Mouse (Mus musculus): ENCODE measurements around the gene Bysl.
A peak's percentile ranks its signal among the peaks of the same experiment; 100 is the strongest.
"Not testable (repeated sequence)": the region's sequence is repeated elsewhere in the genome, so short reads cannot be mapped to it uniquely, and the experiment has no call there.

Gene Bysl

DNA sequence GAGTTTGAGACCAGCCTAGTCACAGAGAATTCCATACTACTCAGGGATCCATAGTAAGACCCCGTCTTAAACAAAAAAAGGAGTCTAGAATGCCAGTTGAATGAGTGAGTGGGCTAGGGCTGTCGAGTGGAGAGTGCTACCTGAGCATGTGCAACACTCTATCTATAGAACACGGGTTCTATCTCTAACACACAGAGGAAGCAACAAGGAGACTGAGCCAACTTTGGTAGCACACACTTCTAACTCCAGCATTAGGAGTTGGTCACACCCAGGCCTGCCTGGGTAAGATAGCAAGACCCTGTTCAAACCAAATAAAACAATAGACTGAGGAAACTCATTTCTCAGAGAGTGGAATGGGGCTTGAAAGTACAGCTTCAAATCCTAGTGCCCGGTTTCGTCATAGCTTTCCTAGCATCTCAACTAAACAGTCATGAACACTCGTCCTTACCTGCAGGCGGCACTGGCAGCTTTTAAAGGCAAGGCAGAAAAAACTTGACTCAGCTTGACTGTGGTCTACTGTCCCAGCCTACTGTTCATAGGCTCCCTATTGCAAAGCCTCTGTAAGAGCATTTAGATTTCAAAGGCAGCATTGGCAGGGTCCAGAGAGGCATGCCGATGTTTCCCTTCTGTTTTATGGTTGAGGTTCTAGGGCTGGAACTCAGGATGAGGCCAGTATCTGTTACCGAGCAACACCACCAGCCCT lies 6.5 kb upstream of the Bysl start:
- no peak for DNase-seq

DNA sequence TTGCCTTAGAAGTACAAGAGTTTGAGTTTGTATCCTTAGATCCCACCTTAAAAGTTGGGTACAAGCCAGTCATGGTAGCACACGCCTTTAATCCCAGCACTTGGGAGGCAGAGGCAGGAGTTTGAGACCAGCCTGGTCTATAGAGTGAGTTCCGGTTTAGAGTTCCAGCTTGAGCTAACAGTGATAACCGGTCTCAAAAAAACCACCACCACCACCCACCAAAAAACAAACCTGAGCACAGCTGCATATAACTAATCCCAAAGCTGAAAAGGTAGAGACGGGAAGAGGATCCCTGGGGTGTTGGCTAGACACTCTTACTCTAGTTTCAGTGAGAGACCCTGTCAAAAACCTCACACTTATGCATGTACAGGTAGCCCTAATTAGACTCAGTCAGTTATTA lies 5.4 kb upstream of the Bysl start:
- DNase-seq = no peak

DNA sequence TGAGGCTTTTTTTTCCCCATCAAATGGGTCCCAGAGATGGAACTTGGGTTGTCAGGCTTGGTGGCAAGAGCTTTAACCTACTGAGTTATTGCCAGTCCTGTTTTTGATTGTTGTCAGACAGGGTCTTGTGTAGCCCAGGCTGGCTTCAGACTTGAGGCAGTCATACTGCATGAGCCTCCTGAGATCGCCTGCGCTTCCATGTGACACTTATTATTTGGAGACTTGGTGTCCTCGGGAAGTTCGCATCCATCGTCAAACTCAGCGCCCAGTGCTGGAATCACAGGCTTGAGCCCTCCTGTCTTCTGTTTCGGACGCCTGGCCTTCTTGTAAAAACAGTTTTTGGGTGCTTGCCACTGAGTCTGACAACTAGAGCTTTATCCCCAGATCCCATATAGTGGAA lies 4.8 kb upstream of the Bysl start:
- DNase-seq = no peak

DNA sequence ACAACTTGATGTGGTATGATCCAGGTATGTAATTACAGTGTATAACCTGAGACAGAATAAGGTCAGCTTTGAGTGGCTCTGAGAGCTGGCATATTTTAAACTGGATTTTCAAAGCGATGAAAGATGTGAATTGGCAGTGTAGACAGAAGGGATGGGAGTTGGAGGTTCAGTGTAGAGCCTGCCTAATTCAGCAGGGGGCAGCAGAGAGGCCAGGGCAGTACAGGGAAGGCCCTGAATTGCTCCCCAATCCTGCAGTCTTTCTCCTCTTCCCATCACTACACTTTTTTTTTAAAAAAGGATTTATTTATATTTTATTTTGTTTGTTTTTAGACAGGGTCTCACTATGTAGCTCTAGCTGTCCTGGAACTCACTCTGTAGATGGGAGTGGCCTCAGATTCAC lies 2.7 kb upstream of the Bysl start:
- peak; percentile 66 for DNase-seq

DNA sequence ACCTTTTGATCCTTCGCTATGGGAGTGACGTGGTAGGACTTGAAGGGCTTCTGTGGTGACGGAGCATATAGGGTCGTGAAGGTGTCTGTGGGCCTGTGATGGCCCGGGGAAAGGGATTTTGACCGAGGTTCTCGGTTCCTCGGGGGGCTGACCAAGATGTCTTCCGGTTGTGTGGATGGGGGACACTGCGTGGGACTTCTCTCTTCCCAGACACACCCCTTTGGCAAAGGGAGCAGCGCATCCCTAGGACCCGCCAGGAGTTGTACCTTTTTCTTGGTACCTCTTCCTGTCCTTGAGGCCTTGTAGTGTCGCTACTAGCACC lies 330 bp upstream of the Bysl start:
- DNase-seq = no peak

DNA sequence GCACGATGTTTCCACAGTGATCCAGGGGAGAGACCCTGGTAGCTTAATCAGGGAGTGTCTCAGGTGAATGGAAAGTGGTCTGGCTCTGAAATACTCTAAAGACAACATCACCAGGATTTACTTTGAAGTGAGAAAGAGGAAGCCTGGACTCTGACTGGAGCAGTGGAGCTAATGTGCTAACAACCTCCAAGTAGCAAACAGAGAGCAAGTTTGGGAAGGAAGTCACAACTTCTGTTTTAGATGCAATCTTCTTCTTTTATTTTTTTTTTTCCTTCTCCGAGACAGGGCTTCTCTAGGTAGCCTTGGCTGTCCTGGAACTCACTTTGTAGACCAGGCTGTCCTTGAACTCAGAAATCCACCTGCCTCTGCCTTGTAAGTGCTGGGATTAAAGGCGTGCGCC lies 2.1 kb downstream of the Bysl start:
- DNase-seq = no peak

DNA sequence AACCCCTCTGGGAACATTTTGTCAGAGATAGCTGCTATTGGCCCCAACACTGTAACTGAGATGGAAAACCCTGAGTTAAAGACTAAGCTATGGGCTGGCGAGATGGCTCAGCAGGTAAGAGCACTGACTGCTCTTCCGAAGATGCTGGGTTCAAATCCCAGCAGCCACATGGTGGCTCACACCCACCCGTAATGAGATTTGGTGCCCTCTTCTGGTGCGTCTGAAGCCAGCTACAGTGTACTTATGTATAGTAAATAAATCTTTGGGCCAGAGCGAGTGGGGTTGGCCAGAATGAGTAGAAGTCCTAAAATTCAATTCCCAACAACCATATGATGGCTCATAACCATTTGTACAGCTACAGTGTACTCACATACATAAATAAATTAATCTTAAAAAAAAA lies 5.1 kb downstream of the Bysl start:
- peak; percentile 45 for DNase-seq

DNA sequence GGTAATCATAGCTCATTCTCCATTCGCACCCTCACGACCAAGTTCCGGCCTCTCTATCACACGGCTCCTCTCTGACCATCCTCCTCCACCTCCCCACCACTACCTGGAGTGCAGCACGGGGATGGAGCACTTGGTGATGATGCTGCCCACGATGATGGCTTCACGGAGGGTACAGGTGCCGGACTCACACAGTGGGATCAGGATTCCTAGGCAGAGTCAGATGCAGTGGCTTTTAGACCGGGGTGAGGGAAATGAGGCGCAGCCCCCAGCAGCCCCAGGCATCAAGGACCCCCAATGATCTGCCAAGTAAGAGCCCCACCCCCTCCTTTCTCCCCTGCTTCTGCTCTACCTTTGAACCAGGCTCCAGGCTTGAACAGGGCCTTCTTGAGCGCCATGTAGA lies 9.0 kb downstream of the Bysl start:
- DNase-seq = no peak

DNA sequence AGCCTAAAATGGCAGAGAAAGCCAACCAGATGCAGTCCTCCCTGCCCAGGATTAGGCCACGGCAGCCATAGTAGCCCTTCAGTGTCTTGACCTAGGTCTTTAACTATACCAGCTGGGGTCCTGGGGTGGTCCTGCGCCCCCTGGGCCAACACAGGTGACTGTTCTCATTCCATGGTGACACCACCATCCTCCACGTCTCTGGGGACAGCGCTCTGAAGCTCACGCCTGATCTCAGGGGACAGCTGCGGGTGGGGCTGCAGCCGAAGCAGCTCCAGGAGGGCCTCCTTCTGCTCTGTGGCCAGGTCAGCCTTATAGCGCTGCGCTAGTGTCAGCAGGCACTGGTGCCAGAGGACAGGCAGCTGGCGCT lies 9.9 kb downstream of the Bysl start:
- DNase-seq = no peak

DNA sequence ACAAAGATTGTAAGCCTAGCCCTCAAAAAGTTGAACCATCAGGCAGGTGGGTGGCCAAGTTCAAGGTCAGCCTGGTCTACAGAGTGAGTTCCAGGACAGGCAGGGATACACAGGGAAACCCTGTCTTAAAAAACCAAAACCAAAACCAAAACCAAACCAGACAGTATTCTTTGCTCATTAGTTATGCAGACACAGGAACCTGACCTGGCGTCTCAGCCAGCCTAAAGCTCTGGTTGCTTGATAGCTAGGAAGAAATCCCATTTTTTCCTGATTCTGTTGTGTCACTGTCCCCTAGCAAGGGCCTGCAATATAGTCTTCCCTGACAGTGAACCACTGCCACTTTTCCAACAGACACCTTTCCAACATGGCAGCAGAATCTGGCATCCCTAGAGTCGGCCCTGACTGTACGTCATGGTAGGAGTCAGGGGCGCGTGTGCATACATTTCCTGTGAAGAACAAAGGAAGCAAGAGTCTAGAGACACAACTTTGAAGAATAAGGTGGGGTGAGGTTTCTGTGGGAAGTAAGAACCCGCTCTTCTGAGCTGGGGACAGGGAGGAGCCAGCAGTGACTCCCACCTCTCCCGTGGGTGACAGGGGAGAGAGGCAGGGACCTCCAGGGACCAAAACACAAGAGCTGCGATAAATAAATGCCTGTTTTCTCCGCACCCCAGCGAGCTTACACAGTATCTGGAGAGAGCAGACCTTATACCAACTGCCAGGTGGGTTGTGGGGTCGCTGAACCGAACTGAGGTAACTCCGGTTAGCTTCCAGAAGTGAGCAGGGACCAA lies 10.5 kb downstream of the Bysl start:
- no peak for DNase-seq

DNA sequence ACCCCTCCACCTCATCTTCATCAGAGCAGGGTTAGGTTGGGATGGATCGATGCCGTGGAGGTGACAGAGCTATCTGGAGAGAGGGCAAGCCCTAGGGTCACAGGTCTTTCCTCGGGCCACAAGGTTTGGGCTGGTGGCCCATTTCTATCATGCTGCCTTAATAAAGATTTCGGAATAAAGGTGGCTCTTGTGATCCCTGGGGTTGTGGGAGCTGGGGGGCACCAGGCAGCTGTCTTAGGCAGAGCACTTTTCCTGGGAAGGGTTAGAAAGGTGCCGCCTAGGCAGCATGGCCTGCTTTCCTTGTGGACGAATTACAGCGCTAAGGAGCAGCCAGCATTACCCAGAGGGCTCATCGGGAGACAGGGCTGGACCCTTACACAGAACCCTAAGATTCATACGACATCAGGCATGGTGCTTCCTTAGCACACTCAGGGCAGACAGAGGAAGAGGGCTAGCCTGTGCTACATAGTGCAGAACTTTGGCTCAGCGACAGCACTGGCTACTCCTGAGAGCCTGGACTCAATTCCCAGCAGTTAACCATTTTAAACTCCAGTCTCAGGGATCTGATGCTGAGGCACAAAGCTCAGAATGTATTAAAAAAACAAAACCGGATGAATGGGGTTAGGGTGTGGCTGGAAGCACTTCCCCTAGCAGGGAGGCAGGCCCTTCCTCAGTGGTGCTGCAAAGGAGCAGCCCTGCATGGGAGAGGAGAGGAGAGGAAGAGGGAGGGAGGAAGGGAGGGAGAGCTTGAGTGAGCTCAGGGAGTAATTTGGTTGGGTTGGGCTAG lies 11.6 kb downstream of the Bysl start:
- DNase-seq = peak; percentile 42

DNA sequence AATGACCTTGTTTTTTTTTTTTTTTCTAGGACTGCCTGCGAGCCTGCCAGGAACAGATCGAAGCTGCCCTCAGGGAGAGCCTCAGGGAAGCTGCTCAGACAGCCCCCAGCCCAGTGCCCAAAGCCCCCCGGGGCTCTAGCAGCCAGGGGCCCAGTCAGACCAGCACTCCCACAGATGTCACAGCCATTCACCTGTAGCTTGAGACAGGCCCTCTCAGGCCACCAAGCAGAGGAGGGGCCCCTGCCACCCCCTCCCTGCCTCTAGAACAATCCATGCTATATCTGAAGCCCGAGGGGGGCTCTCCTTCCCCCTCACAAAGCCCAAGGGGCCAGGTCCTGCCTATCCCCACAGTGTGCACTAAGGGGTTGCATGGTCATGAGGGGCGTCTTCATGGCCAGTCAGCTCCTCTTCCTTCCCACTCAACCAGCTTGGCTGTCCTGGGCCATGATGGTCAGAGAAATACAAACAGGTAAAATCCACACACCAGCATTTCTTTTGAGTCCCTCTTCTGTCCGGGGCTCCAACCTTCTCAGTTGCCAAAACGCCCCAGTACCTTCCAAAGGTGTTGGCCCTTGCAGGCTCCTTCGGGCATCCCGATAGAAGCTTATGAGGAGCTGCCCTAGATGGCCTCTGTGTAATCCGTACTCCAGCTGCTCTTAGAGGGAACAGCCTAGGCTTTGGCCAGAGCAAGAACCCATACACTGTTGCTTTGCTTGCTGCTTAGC lies 12.6 kb downstream of the Bysl start:
- not testable (repeated sequence) for DNase-seq

DNA sequence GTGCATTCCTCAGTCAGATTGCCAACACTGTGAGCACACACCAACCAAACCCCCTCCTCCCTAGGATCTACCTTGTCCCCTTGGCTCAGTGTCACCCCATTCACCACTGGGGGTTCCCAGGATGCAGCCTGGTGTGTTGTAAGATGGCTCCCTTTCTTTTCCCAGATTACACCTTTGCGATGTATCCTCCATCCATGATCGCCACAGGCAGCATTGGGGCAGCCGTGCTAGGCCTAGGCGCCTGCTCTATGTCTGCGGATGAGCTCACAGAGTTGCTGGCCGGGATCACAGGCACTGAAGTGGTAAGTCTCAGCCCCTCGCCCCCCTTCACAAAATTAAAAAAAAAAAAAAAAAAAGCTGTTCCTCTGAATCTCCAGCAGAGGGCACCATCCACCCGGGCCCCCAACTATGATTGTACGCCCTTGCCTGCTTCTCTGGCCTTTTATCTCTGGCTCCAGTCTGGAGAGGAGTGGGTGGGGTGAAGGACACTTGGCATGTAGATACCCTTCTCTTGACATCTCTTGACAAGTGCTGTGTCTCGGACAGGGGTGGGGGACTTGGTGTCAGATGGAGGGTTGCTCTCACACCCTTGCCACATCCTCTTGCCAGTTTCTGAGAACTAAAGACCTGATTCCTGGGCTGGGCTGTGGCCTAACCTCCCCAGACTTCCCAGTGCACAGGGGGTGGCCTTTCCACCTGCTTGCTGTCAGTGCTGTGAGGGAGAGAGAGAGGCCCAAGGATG lies 13.3 kb downstream of the Bysl start:
- DNase-seq = peak; percentile 28

DNA sequence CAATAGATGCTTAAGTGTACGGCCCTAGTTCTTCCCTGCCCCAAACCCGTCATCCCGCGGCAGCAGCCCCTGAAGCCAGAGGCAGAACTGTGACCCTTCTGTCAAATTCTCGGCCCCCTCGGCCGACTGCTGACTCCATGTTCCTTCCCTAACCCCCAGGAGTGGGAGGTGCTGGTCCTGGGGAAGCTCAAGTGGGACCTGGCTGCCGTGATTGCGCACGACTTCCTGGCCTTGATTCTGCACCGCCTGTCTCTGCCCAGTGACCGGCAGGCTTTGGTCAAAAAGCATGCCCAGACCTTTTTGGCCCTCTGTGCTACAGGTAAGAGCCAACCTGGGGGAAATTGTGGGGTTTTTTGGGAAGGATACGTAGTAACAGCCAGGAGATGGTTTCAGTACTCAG lies 14.0 kb downstream of the Bysl start:
- no peak for DNase-seq

DNA sequence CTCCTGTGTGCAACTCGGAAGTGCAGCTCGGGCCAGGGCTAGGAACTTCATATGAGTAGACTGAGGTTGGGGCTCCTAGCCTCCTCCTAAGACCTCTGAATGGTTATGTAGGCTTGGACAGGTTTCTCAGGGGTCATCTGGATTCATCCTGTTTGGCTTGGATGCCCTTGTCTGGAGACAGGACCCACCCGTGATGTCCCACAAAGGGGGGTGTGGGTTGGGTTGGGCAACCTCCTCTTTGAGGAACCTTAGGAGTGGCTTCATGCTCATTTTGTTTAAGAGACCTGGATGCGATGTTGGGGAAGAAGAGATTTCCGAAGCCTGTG lies 14.5 kb downstream of the Bysl start:
- DNase-seq = peak; percentile 13

DNA sequence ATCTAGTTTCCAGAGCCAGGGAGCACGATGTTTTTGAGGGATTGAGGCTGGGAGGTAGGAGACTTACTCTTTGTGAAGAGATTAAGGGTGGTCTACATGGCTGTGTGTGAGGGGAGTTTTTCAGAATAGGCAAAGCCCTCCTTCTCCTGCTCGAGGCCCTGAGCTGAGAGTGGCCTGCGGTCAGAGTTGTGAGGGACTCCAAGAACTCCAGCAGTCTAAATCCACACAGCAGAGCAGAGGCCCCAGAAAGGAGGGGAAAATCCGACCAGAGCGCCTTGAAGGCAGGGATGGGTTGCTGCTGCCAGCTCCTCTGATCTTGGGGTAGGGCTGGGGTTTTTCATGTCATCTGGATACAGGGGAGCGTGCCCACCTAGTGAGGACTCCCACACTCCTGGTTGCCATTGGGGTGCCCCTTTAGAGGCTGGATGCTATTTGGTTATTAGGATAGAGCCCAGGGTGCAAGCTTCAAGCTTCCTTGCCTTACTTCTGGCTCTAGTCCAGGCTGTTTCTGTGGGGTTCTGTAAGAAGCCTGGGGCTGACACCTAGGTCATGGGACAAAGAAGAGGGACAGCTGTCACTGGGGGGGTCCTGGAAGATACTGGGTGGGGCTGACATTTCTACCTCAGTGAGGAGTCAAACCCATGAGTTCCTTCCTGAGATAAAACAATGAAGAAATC lies 15.0 kb downstream of the Bysl start:
- DNase-seq = no peak

DNA sequence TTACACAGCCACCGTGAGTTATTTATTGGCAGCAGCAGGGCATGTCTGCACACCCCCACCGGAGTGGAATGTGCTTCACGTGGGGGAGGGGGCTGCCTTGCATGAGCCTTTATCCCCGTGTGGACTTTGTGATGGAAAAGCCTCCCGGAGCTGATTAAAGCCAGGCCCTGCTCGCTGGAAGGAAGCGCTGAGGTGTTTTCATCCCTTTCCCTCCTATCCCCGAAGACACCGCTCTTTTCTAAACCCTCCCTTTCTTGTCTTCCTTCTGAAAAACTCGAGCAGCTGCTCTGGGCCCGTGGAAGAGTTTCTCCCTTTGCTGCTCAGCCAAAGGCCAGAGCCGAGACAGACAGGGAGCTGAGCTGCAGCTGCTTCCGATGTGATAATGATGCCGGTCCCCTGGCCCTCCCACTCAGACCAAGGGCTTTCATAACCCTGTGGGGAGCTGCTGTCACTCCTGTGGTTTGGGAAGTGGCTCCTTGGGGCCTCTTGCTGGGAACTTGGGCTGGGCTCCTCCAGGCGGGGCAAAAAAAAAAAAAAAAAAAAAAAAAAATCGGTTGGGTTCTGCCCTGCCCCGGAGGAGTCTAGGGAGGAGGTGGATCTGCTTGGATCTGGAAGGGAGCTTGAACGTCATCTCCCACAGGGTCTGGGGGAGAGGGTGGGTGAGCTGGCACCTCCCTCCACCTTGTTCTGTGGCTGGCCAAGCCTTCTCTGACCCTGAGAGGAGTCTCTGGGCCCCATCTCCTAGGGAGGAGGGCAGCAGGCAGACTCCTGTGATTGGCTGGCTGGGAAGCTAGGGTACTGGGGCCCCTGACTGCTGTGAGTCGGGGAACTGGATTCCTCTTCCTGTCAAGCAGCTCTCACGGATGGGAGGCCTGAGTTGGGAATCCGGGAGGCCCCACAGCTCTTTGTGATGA lies 15.8 kb downstream of the Bysl start:
- DNase-seq = peak; percentile 58

DNA sequence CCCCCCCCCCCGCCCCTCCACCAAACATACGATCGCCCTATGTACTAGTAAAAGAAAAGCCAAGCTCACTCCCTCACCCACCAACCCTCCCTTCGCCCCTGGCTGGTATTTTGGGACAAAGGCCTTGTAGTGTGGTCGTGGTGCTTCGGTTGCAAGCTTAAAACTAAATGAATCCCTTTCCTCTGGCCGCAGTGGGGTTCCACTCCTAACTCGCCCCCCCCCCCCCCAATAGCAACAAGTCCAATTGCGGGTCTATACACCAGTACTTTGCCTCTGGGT lies 16.4 kb downstream of the Bysl start:
- DNase-seq = no peak

DNA sequence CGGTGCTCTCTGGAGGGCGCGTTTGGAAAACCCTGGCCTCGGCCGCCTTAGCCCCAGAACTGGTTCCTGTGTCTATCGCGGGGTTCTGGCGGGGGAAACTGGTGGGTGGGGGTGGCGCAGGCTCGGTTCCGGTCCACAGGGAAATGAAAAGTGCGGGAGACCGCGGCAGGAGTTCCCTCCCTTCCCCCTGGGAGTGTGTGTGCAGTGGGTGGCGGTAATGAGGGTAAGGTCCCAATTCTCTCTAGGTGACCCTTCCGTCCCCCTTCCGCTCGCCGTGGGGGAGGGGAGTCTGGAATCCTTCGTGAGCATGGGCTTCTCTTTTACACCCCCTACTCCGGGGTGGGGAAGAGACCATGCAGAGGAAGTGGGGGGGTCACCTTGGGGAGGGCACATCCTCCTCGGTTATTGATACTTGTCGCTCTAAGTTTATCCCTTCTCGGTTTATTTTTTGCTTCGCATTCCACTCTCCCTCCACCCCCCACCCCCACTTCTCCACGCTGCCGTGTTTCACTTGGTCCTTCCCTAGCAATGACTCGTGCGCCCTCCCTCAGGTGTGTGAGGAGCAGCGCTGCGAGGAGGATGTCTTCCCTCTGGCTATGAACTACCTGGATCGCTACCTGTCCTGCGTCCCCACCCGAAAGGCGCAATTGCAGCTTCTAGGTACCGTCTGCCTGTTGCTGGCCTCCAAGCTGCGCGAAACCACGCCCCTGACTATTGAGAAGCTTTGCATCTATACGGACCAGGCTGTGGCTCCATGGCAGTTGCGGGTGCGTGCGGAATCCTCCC lies 16.9 kb downstream of the Bysl start:
- peak; percentile 44 for DNase-seq

DNA sequence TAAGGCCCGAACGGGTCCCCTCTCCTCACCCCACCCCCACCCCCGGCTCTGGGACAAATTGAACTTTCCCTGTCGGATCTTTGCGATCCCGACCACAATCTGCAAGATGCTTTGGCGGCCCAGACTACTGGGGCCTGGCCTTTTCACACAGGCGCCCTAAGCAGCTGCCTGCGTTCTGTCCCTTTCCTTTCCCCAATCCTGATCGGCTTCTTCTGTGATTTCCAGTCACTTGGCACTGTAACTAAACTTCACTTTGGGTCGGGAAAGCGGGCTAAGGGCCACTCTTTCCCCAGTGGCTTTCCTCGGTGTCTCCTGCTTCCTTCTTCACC lies 17.5 kb downstream of the Bysl start:
- peak; percentile 12 for DNase-seq

All from lung, postnatal 14 days (tissue).